Mouse (Mus musculus): ENCODE data around the gene Eif5a.
"Not testable (repeated sequence)": the region's sequence is repeated elsewhere in the genome, so short reads cannot be mapped to it uniquely, and the experiment has no call there.

The Eif5a gene

GRCm38 (mm10) chr11:69920266-69921031 lies 1.3 kb downstream of the Eif5a start:
- peak; percentile 62 for DNase-seq (ENCODE audit: low spot score)

DNA sequence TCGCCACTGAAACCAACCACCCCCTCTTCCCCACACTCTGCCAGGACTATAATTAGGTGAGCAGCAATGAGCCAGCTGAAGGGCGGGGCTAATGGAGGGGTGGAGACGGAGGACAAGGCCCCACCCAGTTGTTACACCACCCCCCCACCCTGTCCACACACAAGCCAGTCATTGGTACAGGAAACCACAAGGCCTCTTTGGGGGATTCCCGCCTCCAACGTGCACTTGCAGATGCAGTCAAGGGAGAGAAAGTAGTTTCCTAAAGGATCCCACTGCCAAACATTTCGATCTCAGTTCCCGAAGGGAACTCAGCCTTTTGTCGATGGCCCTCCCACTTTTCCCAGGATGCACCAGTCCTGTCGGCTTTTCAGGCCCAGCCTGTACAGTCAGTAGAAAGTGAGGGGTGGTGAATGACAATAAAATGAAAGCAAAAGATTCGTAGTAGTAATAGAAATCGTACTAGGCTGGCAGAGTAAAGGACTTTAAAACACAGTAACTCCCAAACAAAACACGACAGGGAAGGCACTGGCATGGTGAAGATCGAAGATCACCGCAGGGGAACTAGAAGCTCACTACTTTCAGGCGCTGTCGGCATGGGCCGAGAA lies 2.0 kb downstream of the Eif5a start:
- DNase-seq (ENCODE audit: low spot score): peak; percentile 81

DNA sequence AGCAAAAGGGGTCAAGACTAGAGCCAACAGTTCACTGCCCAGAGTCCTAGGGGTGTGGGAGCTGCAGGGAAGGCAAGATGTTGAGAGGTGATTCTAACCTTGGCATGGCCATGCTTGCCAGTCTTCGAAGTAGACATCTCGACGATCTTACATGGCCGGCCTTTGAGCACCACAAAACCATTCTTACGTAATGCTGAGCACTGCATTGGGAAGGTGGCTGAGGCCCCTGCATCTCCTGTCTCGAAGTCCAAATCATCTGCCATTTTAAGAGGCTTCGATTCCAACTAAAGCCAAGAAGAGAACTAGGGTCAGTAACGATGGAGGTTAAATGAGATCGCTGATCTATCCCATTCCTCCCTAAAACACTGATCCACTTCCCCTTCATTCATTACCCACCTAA lies 2.7 kb downstream of the Eif5a start:
- DNase-seq (ENCODE audit: low spot score): no peak

DNA sequence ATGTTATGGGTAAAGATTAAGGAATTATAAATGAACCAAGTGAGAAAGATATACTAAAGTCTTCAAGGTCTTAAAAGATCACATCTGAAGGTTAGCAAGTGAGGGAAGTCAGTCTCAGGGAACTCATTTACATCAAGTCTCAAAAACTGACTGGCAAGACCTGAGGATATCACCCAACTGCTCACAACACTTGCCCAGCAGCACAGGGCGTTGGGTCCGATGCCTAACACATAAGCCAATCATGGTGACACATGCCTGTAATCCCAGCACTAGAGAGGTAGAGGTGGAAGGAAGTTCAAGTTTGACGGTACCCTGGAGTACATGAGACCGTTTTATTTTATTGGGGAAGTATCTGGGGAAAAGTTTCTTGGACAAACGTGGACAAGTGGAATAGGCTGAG lies 3.6 kb downstream of the Eif5a start:
- DNase-seq (ENCODE audit: low spot score): no peak

DNA sequence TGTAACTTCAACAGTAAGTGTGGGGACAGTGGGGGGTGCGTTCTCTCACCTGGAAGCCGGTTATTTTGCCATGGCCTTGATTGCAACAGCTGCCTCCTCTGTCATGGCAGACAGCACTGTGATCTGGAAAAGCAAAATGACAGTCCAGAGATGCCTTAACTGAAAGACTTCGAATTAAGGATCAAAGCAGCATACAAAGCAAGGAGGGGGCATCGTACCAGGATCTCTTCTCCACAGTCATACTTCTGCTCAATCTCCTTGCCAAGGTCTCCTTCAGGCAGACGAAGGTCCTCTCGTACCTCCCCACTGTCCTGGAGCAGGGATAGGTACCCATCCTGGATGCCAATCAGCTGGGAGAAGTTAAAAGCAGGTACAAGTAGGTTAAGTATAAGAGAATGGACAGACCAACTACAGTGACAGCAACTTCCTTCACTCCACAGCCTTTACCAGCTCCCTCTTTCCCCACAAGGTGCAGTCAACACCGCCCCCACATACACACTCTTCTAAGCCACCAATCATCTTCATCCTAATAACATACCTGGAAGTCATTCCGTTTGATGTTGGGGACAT lies 4.3 kb downstream of the Eif5a start:
- DNase-seq (ENCODE audit: low spot score): no peak

DNA sequence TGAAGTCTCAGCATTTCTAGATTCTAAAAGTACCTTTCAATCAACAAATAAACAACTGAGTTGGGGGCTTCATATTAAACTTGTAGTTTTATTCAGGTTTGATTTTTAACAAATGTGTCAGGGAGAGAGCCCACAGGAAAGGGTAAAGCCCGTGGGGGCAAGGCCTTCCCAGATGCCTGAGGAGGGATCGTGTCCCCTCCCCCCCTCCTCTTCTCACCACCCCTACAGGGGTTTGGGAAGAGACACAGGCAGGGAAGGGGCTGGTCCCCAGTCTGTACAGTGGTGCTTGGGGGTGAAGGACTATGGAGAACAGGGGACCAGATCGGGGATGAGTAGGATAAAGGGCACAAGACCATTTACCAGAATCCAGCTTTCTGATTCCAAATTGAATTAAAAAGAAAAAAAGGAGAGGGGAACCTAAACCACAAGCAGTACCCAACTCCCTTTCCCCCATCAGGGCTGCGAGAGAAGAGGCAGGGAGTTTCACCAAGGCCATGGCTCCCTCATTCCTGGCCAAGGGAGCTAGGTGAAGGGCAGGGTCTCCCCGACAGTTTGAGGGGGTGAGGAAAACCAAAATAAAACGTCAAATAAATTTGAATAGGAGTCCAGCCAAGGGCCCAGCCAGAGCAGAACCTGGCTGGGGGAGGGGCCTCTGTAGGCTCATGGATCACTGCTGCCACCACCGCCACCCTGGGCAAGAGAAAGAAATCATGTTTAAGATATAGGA lies 4.9 kb downstream of the Eif5a start:
- not testable (repeated sequence) for DNase-seq (ENCODE audit: low spot score)

DNA sequence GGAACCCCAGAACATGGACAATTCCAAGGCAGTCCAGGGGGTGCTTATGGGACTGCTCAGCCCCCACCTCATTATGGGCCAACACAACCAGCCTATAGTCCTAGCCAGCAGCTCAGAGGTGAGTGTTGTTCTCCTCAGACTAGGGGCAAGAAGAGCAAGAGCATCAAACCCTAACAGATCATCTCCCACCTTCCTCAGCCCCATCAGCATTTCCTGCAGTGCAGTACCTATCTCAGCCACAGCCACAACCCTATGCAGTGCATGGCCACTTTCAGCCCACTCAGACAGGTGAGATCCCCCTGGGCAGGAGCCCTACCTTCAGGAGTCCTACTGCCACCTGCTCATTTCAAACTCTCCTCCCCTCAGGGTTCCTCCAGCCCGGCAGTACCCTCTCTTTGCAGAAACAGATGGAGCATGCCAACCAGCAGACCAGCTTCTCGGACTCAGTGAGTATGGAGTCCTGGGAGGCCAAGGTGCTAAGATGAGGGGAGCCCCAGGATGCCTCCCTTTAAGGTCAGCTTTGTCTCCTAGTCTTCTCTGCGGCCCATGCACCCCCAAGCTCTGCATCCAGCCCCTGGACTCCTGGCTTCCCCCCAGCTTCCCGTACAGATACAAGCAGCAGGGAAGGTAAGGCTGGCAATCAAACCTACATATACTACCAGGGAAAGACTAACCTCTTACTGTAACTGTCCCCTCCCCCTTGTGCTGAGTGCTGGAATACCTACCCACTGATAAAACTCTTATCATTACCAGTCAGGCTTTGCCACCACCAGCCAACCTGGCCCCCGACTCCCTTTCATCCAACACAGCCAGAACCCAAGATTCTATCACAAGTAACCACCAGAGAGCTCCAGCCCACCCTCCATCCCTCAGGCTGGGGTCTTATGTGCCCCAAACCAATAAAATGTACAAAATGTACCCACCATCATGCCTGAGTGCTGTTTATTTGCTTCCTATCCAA lies 5.8 kb downstream of the Eif5a start:
- no peak for DNase-seq (ENCODE audit: low spot score)

- no peak for DNase-seq (ENCODE audit: low spot score)
Measured at GRCm38 (mm10) chr11:69914917-69915430, 6.8 kb downstream of the Eif5a start.

GRCm38 (mm10) chr11:69914372-69914764 lies 7.4 kb downstream of the Eif5a start:
- DNase-seq (ENCODE audit: low spot score): peak; percentile 48

- DNase-seq (ENCODE audit: low spot score): peak; percentile 97
Measured at GRCm38 (mm10) chr11:69913554-69914371, 8.0 kb downstream of the Eif5a start, which contains the start of gene Gps2. TSS of gene Gps2 (plus strand) at chr11:69913888.

- DNase-seq (ENCODE audit: low spot score): no peak
Measured at GRCm38 (mm10) chr11:69912716-69913530, 8.8 kb downstream of the Eif5a start.

GRCm38 (mm10) chr11:69911701-69912100 lies 10.1 kb downstream of the Eif5a start:
- no peak for DNase-seq (ENCODE audit: low spot score)

GRCm38 (mm10) chr11:69910781-69911560 lies 10.8 kb downstream of the Eif5a start:
- DNase-seq (ENCODE audit: low spot score): no peak

DNA sequence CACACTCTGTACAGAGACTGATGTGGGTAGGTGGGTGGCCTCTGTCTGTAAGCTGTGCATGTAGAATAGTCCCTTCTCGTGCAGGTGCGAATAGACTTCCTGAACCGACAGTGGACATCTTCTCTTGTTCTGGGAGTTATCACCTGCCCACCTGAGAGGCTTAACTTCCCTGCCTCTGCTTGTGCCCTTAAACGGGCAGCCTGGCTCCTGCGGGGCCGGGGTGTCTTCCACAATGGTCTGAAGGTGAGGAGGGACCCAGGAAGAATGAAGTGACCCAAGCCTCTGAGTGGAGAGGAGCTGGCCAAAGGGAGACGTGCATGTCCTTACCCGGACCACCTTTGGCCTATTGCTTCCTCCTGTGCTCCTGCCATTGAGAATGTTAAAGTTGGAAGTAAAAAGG lies 11.6 kb downstream of the Eif5a start:
- no peak for DNase-seq (ENCODE audit: low spot score)

DNA sequence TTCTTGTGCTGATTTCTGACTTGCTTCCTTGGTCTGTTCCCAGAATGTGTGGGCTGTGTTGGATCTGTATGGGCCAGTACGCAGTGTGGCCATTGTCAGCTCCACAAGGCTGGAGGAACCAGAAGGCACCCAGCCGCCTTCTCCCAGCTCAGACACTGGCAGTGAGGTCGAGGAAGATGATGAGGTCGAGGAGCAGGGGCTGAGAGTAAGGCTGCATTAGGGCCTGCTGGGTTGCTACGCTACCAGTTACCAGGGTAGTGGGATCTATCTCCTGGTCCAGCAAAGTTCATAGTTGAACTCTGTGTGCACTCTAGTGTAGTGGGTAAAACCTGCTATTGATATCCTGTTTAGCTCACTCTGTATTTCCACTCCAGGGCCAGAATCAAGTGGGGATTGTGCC lies 12.6 kb downstream of the Eif5a start:
- DNase-seq (ENCODE audit: low spot score): no peak

GRCm38 (mm10) chr11:69908645-69909044 lies 13.1 kb downstream of the Eif5a start:
- DNase-seq (ENCODE audit: low spot score): no peak

GRCm38 (mm10) chr11:69904311-69904710 lies 17.4 kb downstream of the Eif5a start:
- no peak for DNase-seq (ENCODE audit: low spot score)

DNA sequence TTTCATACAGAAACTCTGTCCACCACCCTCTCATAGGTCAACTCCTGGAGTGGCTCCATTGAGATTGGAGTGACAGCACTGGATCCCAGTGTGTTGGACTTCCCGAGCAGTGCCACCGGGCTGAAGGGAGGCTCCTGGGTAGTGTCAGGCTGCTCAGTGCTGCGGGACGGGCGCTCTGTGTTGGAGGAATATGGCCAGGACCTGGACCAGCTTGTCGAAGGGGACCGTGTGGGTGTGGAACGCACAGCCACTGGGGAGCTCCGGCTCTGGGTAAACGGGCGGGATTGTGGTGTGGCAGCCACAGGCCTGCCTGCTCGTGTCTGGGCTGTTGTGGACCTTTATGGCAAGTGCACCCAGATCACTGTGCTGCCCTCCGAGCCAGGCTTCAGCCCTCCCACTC lies 18.8 kb downstream of the Eif5a start:
- no peak for DNase-seq (ENCODE audit: low spot score)

GRCm38 (mm10) chr11:69901993-69902392 lies 19.8 kb downstream of the Eif5a start:
- no peak for DNase-seq (ENCODE audit: low spot score)

Data from embryo, embryonic 10.5 days (tissue).